Comparison of ENCODE assay signal across 8 mouse cellular contexts in the genomic region with DNA sequence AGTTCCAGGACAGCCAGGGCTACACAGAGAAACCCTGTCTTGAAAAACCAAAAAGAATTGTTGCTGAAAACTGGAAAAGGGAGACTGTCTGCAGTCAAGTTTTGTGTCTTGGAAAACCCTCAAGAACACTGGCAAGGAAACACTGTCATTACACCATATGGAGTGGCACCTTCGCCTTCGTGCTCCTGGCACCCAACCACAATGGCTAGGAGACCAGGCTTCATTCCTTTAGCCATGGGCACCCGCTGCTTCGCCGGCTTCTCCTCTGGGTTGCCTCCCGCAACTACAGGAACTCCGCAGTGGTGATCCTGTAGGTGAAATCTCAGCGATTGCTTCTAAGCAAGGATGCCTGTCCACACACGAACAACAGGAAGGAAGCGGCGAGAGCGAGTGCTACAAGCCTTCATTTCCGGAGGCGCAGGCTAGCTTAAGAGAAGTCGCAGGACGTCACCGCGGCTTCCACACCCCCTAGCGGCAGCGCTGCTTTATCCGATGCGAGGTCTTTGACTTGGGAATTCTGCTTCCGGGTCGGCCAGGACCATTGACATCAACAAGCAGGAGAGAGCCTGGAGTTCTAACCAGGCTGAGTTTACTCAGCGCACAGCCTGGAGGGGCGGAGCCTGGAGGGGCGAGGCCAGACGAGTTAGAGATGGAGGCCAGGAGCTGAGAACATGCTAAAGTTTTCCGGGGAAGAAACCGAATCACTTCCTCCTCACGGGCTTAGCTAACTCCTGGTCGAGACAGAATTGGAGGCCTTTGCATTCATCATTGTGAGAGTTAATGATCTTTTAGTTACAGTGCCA. TPM values are rescaled to one million over a fixed set of nuclear protein-coding genes. Genes with fewer than 3 reads are reported as not detected.
DNase-seq lines count a peak whose midpoint lies in the region; ATAC-seq and TF ChIP-seq lines count a peak whose summit lies in the region.

No protein-coding gene starts in this region.

- WGBS in forebrain, embryonic 12.5 days = 5% methylated on average over 32 of the region's 32 CpGs
- WGBS in heart, postnatal 0 days = 5% methylated on average over 32 of the region's 32 CpGs
- WGBS in liver, embryonic 16.5 days (ENCODE audit: insufficient replicate concordance) = 1% methylated on average over 32 of the region's 32 CpGs
- WGBS in neural tube, embryonic 13.5 days = 4% methylated on average over 32 of the region's 32 CpGs

- peaks cover 9% of the 10 kb centered on the region; the same call in 1 of the 2 replicates for H3K27me3 ChIP-seq in E14TG2a.4 (ENCODE audit: insufficient read depth, low read length)
- peaks cover 32% of the 10 kb centered on the region; the same call in 1 of the 2 replicates for H3K27me3 ChIP-seq in forebrain, embryonic 12.5 days
- no peaks in the 10 kb centered on the region for H3K27me3 ChIP-seq in heart, postnatal 0 days (ENCODE audit: control insufficient read depth, insufficient read depth, low read length)
- H3K27me3 ChIP-seq in liver, embryonic 16.5 days (ENCODE audit: control insufficient read depth, insufficient read depth, low read depth, low read length) = no peaks in the 10 kb centered on the region
- H3K27me3 ChIP-seq in neural tube, embryonic 13.5 days = peaks cover 33% of the 10 kb centered on the region
- H3K27me3 ChIP-seq in testis, adult 2 months (ENCODE audit: control insufficient read depth, insufficient read depth, low read length) = no peaks in the 10 kb centered on the region

- DNase-seq in c-Kit-positive CD71-positive TER-119-positive erythroid progenitor cells, embryonic 14.5 days (ENCODE audit: low spot score) = peak; percentile 92
- peak; percentile 96 for DNase-seq in heart, postnatal 0 days (ENCODE audit: low spot score)
- peak; percentile 97 to 98 for DNase-seq in kidney, postnatal 4 days

- no peaks in the 10 kb centered on the region for H3K36me3 ChIP-seq in E14TG2a.4 (ENCODE audit: insufficient read depth, low read length)
- H3K36me3 ChIP-seq in forebrain, embryonic 12.5 days (replicated peaks) = no peaks in the 10 kb centered on the region
- H3K36me3 ChIP-seq in heart, postnatal 0 days (replicated peaks; ENCODE audit: control insufficient read depth, insufficient read depth, low read length) = no peaks in the 10 kb centered on the region
- no peaks in the 10 kb centered on the region for H3K36me3 ChIP-seq in liver, embryonic 16.5 days (ENCODE audit: control insufficient read depth, insufficient read depth)
- H3K36me3 ChIP-seq in neural tube, embryonic 13.5 days = no peaks in the 10 kb centered on the region
- no peaks in the 10 kb centered on the region for H3K36me3 ChIP-seq in testis, adult 2 months (ENCODE audit: control insufficient read depth, insufficient read depth, low read length)

- TF ChIP-seq POLR2A in testis, adult 2 months (IDR thresholded peaks at IDR 0.05; ENCODE audit: control insufficient read depth, low read depth, low read length) = peak; percentile 91

- H3K4me1 ChIP-seq in E14TG2a.4 (replicated peaks; ENCODE audit: low read depth, low read length) = peaks cover 28% of the 10 kb centered on the region
- peaks cover 11% of the 10 kb centered on the region for H3K4me1 ChIP-seq in forebrain, embryonic 12.5 days
- H3K4me1 ChIP-seq in heart, postnatal 0 days (ENCODE audit: control insufficient read depth, insufficient read depth) = peaks cover 5% of the 10 kb centered on the region
- H3K4me1 ChIP-seq in liver, embryonic 16.5 days (ENCODE audit: control insufficient read depth, low read depth, low read length) = peaks cover 17% of the 10 kb centered on the region
- H3K4me1 ChIP-seq in neural tube, embryonic 13.5 days (replicated peaks) = peaks cover 8% of the 10 kb centered on the region; the same call in 1 of the 2 replicates
- H3K4me1 ChIP-seq in testis, adult 2 months (ENCODE audit: control insufficient read depth, insufficient read depth, low read length) = peaks cover 5% of the 10 kb centered on the region; the same call in 1 of the 2 replicates

- no peak for TF ChIP-seq EP300 in heart, postnatal 0 days (IDR thresholded peaks at IDR 0.05; ENCODE audit: low read depth)

- H3K27ac ChIP-seq in forebrain, embryonic 12.5 days = peak overlapping the region; percentile 88
- peak overlapping the region; percentile 88 for H3K27ac ChIP-seq in heart, postnatal 0 days (ENCODE audit: low read depth)
- peak overlapping the region; percentile 85 for H3K27ac ChIP-seq in liver, embryonic 16.5 days (ENCODE audit: low read length)
- H3K27ac ChIP-seq in neural tube, embryonic 13.5 days (replicated peaks) = peak overlapping the region; percentile 96
- peak overlapping the region; percentile 92 for H3K27ac ChIP-seq in testis, adult 2 months (ENCODE audit: control insufficient read depth, insufficient read depth, low read depth, low read length)

- no peaks in the 10 kb centered on the region for H3K9me3 ChIP-seq in E14TG2a.4 (ENCODE audit: low read length)
- H3K9me3 ChIP-seq in forebrain, embryonic 12.5 days = no peaks in the 10 kb centered on the region
- H3K9me3 ChIP-seq in heart, postnatal 0 days (replicated peaks; ENCODE audit: control insufficient read depth, low read length) = no peaks in the 10 kb centered on the region
- no peaks in the 10 kb centered on the region for H3K9me3 ChIP-seq in liver, embryonic 16.5 days (replicated peaks; ENCODE audit: control insufficient read depth, low read length)
- no peaks in the 10 kb centered on the region for H3K9me3 ChIP-seq in neural tube, embryonic 13.5 days

- peak overlapping the region; percentile 79 for H3K4me3 ChIP-seq in E14TG2a.4 (replicated peaks; ENCODE audit: low read length)
- H3K4me3 ChIP-seq in forebrain, embryonic 12.5 days (replicated peaks) = peak overlapping the region; percentile 44
- H3K4me3 ChIP-seq in heart, postnatal 0 days (ENCODE audit: low read depth, low read length) = peak overlapping the region; percentile 46
- peak overlapping the region; percentile 61 for H3K4me3 ChIP-seq in liver, embryonic 16.5 days (ENCODE audit: low read depth, low read length)
- H3K4me3 ChIP-seq in neural tube, embryonic 13.5 days = peak overlapping the region; percentile 44
- peak overlapping the region; percentile 99 for H3K4me3 ChIP-seq in testis, adult 2 months (ENCODE audit: control insufficient read depth, low read depth, low read length)

- peak; percentile 97 for ATAC-seq in forebrain, embryonic 12.5 days (ENCODE audit: low FRiP score)
- peak; percentile 97 for ATAC-seq in heart, postnatal 0 days (ENCODE audit: insufficient read depth, low read depth)
- peak; percentile 96 for ATAC-seq in liver, embryonic 16.5 days (ENCODE audit: low read depth)
- ATAC-seq in neural tube, embryonic 13.5 days (ENCODE audit: low read depth) = peak; percentile 98

- peak overlapping the region; percentile 63 for H3K9ac ChIP-seq in forebrain, embryonic 12.5 days
- peak overlapping the region; percentile 56 for H3K9ac ChIP-seq in heart, postnatal 0 days (replicated peaks; ENCODE audit: low read depth, low read length)
- H3K9ac ChIP-seq in liver, embryonic 16.5 days (ENCODE audit: low read depth, low read length) = peak overlapping the region; percentile 74
- H3K9ac ChIP-seq in neural tube, embryonic 13.5 days = peak overlapping the region; percentile 78

- peak; percentile 71 for TF ChIP-seq CTCF in E14TG2a.4 (conservative IDR thresholded peaks at IDR 0.05; ENCODE audit: low read length)
- TF ChIP-seq CTCF in heart, postnatal 0 days (IDR thresholded peaks at IDR 0.05; ENCODE audit: low read depth) = peak; percentile 87
- peak; percentile 65; the same call in 1 of the 2 replicates for TF ChIP-seq CTCF in testis, adult 2 months (IDR thresholded peaks at IDR 0.05; ENCODE audit: control insufficient read depth, insufficient read depth, insufficient replicate concordance, low read depth, low read length)

- H3K4me2 ChIP-seq in forebrain, embryonic 12.5 days = peak overlapping the region; percentile 72
- peak overlapping the region; percentile 70 for H3K4me2 ChIP-seq in heart, postnatal 0 days (ENCODE audit: low read depth, low read length)
- H3K4me2 ChIP-seq in liver, embryonic 16.5 days (ENCODE audit: low read depth, low read length) = peak overlapping the region; percentile 91
- H3K4me2 ChIP-seq in neural tube, embryonic 13.5 days = peak overlapping the region; percentile 72

RNA-seq across cellular contexts. Expression of a gene that starts 9.3 kb away (rescaled TPM):
- polyA plus RNA-seq in forebrain, embryonic 12.5 days (2016; fragmentation: Nextera tagmentation; extraction: Ambion mirVana) = 238 and 258 TPM in 2 replicates
- 120 and 133 TPM in 2 replicates for total RNA-seq in heart, postnatal 0 days (2014; rRNA removed; ENCODE audit: low replicate concordance)
- polyA plus RNA-seq in heart, postnatal 0 days (2015; fragmentation: Nextera tagmentation; extraction: Ambion mirVana) = 99.0 and 104 TPM in 2 replicates
- 173 and 183 TPM in 2 replicates for polyA plus RNA-seq in liver, embryonic 16.5 days (2015; fragmentation: Nextera tagmentation; extraction: Ambion mirVana)
- 286 and 299 TPM in 2 replicates for polyA plus RNA-seq in neural tube, embryonic 13.5 days (2015; fragmentation: Nextera tagmentation; extraction: Ambion mirVana)
- polyA plus RNA-seq in testis, adult 2 months (2012; rRNA removed) = 215 and 230 TPM in 2 replicates

RNA-seq across cellular contexts. Expression of a gene that starts 29.9 kb away (rescaled TPM):
- polyA plus RNA-seq in forebrain, embryonic 12.5 days (2016; fragmentation: Nextera tagmentation; extraction: Ambion mirVana) = 206 and 217 TPM in 2 replicates
- 62.7 and 90.1 TPM in 2 replicates for total RNA-seq in heart, postnatal 0 days (2014; rRNA removed; ENCODE audit: low replicate concordance)
- polyA plus RNA-seq in heart, postnatal 0 days (2015; fragmentation: Nextera tagmentation; extraction: Ambion mirVana) = 193 and 196 TPM in 2 replicates
- 112 and 113 TPM in 2 replicates for polyA plus RNA-seq in liver, embryonic 16.5 days (2015; fragmentation: Nextera tagmentation; extraction: Ambion mirVana)
- polyA plus RNA-seq in neural tube, embryonic 13.5 days (2015; fragmentation: Nextera tagmentation; extraction: Ambion mirVana) = 324 and 327 TPM in 2 replicates
- polyA plus RNA-seq in testis, adult 2 months (2012; rRNA removed) = 51.5 and 52.1 TPM in 2 replicates

Comparison
In these comparisons a context has a peak if more than half of its experiments do, and no peak if none do; other contexts are left out.
1. Peak in every context shown above with its lines: DNase-seq, ATAC-seq, H3K4me3 ChIP-seq and H3K27ac ChIP-seq.
2. H3K4me3 ChIP-seq: peak in every context shown above with its lines; median percentile 99 in testis, adult 2 months; 79 in E14TG2a.4; 61 in liver, embryonic 16.5 days; 46 in heart, postnatal 0 days; 44 in forebrain, embryonic 12.5 days; 44 in neural tube, embryonic 13.5 days.